Mouse (Mus musculus) kidney, postnatal 25 days (tissue): ENCODE measurements around the gene Tubgcp6.

ENCODE experiments used
- DNase-seq, 2 experiments: peaks; one replicate each; pipeline ENCODE4 v3.0.0; 2021; ENCODE audit warnings: mixed read lengths in 2 of 2

Tubgcp6 gene

GRCm38 (mm10) chr15:89140659-89141252, 17.8 kb upstream of the Tubgcp6 start, which contains the start of gene Mapk12:
Gene Mapk12 (minus strand): TSS chr15:89140703.
- DNase-seq: peak; percentile 63 to 83

GRCm38 (mm10) chr15:89140048-89140658, 17.2 kb upstream of the Tubgcp6 start:
- DNase-seq: peak; percentile 61 to 75

- DNase-seq: no peak
Measured at GRCm38 (mm10) chr15:89138531-89138930, 15.6 kb upstream of the Tubgcp6 start.

- no peak for DNase-seq
Measured at GRCm38 (mm10) chr15:89138046-89138405, 15.1 kb upstream of the Tubgcp6 start.

- no peak for DNase-seq
Measured at GRCm38 (mm10) chr15:89137378-89138045, 14.6 kb upstream of the Tubgcp6 start.

- no peak for DNase-seq
Measured at GRCm38 (mm10) chr15:89136461-89137155, 13.7 kb upstream of the Tubgcp6 start.

GRCm38 (mm10) chr15:89131316-89131715, 8.4 kb upstream of the Tubgcp6 start:
- DNase-seq: no peak

GRCm38 (mm10) chr15:89130245-89130644, 7.3 kb upstream of the Tubgcp6 start:
- DNase-seq: no peak

- DNase-seq: peak; percentile 91
Measured at GRCm38 (mm10) chr15:89128382-89129350, 5.8 kb upstream of the Tubgcp6 start, which contains the start of gene Hdac10. Gene Hdac10 (minus strand): TSS chr15:89128700.

GRCm38 (mm10) chr15:89127364-89127940, 4.5 kb upstream of the Tubgcp6 start:
- DNase-seq: no peak

- peak; percentile 48 to 67 for DNase-seq
Measured at GRCm38 (mm10) chr15:89126622-89127021, 3.7 kb upstream of the Tubgcp6 start.

GRCm38 (mm10) chr15:89125351-89125750, 2.4 kb upstream of the Tubgcp6 start:
- no peak for DNase-seq

GRCm38 (mm10) chr15:89124312-89124711, 1.4 kb upstream of the Tubgcp6 start:
- no peak for DNase-seq

GRCm38 (mm10) chr15:89123595-89123994, 683 bp upstream of the Tubgcp6 start:
- peak in 1 of 2 experiments; percentile 25 for DNase-seq

- no peak for DNase-seq
Measured at GRCm38 (mm10) chr15:89118007-89118406, 4.9 kb downstream of the Tubgcp6 start.

GRCm38 (mm10) chr15:89110147-89110546, 12.8 kb downstream of the Tubgcp6 start:
- no peak for DNase-seq

- no peak for DNase-seq
Measured at GRCm38 (mm10) chr15:89106976-89107375, 15.9 kb downstream of the Tubgcp6 start.

GRCm38 (mm10) chr15:89106073-89106472, 16.8 kb downstream of the Tubgcp6 start:
- no peak for DNase-seq

- no peak for DNase-seq
Measured at GRCm38 (mm10) chr15:89104425-89104824, 18.5 kb downstream of the Tubgcp6 start.

- DNase-seq: no peak
Measured at GRCm38 (mm10) chr15:89103921-89104320, 19.0 kb downstream of the Tubgcp6 start.

- no peak for DNase-seq
Measured at GRCm38 (mm10) chr15:89102646-89103045, 20.3 kb downstream of the Tubgcp6 start.

- no peak for DNase-seq
Measured at GRCm38 (mm10) chr15:89100823-89101222, 22.1 kb downstream of the Tubgcp6 start.
